Mouse (Mus musculus): ENCODE results near the gene Slc8a3.

GRCm38 (mm10) chr12:81321021-81321420 is 12.0 kb downstream of the Slc8a3 start:
- TF ChIP-seq POLR2A (IDR thresholded peaks at IDR 0.05; ENCODE audit: low read depth, low read length) (no peak), POLR2AphosphoS2 (IDR thresholded peaks at IDR 0.05; ENCODE audit: low read depth, low read length) (no peak), MYC (IDR thresholded peaks at IDR 0.05; ENCODE audit: low read depth, low read length) (no peak), TBP (conservative IDR thresholded peaks at IDR 0.05; ENCODE audit: low read depth, low read length) (no peak), CTCF (conservative IDR thresholded peaks at IDR 0.05 in 1 of 2, IDR thresholded peaks at IDR 0.05 in 1 of 2; ENCODE audit: low read depth in 2 of 2, low read length in 2 of 2) (no peak), EP300 (IDR thresholded peaks at IDR 0.05; ENCODE audit: low read length) (no peak), MAZ (IDR thresholded peaks at IDR 0.05; ENCODE audit: low read depth, low read length) (no peak), RCOR1 (conservative IDR thresholded peaks at IDR 0.05; ENCODE audit: low read depth, low read length) (no peak), SIN3A (IDR thresholded peaks at IDR 0.05; ENCODE audit: low read length) (no peak), USF2 (conservative IDR thresholded peaks at IDR 0.05; ENCODE audit: low read depth, low read length) (no peak), USF1 (IDR thresholded peaks at IDR 0.05; ENCODE audit: low read depth, low read length) (no peak), CHD2 (IDR thresholded peaks at IDR 0.05; ENCODE audit: low read length) (no peak)
